Comparison of ENCODE assay signal across 35 mouse cellular contexts in the genomic region with DNA sequence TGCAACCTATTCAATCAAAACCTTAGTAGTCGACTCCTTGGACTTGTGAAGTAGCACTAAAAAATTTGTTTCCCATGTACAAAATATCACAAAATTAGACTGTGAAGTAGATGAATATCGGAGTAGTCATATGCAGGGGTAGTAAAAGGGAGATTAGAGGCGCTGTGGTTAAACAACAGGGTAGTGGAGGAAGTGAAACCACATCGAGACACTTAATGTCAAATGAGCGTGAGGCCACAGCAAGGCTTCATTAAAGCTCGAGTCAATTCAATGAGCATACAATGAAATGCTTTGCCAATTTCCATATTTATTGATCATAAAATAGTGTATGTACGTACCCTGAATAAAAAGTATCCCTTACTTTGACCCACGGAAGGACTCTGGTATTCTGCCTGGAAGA. TPM values are rescaled to one million over a fixed set of nuclear protein-coding genes. Genes with fewer than 3 reads are reported as not detected.
DNase-seq lines count a peak whose midpoint lies in the region; ATAC-seq lines count a peak whose summit lies in the region.
"Had no signal": no experiment of that assay in that cellular context is flagged by ENCODE, and none has a peak within 500 bp of the region (broad histone marks: within the 10 kb centered on the region; RNA-seq: fewer than 3 reads in every experiment).

No protein-coding gene starts in this region.

- no peaks in the 10 kb centered on the region for H3K36me3 ChIP-seq in megakaryocyte, embryonic 14.5 days (replicated peaks; ENCODE audit: low read length)
- H3K36me3 ChIP-seq: embryonic facial prominence, embryonic 12.5 days; heart, embryonic 10.5 days; hindbrain, embryonic 10.5 days; midbrain, embryonic 12.5 days; stomach, embryonic 15.5 days had no signal

- ATAC-seq in common myeloid progenitor, adult 5-6 weeks (replicated peaks; ENCODE audit: low read depth, poor library complexity, severe bottlenecking), result peak; percentile 90
- ATAC-seq: hindbrain, postnatal 0 days had no signal

- peak overlapping the region; percentile 57 for H3K4me3 ChIP-seq in megakaryocyte, embryonic 14.5 days (replicated peaks)
- H3K4me3 ChIP-seq: embryonic facial prominence, embryonic 12.5 days; gastrocnemius, adult 2 months; heart, embryonic 10.5 days; hindbrain, embryonic 10.5 days; midbrain, embryonic 12.5 days; stomach, embryonic 15.5 days had no signal

- H3K9me3 ChIP-seq in megakaryocyte, embryonic 14.5 days, result 0 out of 2 replicates have a peak, but pooled peaks cover 2% of the 10 kb centered on the region
- H3K9me3 ChIP-seq: embryonic facial prominence, embryonic 12.5 days; heart, embryonic 10.5 days; hindbrain, embryonic 10.5 days; midbrain, embryonic 12.5 days; stomach, embryonic 15.5 days had no signal

- intact Hi-C loops in left cerebral cortex, postnatal 14 days (cut with DNase I), result no loop called here

- H3K4me1 ChIP-seq in megakaryocyte, embryonic 14.5 days, result peaks cover 6% of the 10 kb centered on the region
- H3K4me1 ChIP-seq: embryonic facial prominence, embryonic 12.5 days; heart, embryonic 10.5 days; hindbrain, embryonic 10.5 days; midbrain, embryonic 12.5 days; stomach, embryonic 15.5 days had no signal

- H3K27me3 ChIP-seq in megakaryocyte, embryonic 14.5 days (replicated peaks), result peaks cover 16% of the 10 kb centered on the region
- H3K27me3 ChIP-seq: embryonic facial prominence, embryonic 12.5 days; midbrain, embryonic 12.5 days; stomach, embryonic 15.5 days had no signal

- peak; percentile 3 to 8 for DNase-seq in spleen, postnatal 36 days (ENCODE audit: low spot score in 2 of 2)
- no peak for DNase-seq in spleen, adult 12 weeks (ENCODE audit: low spot score)
- no peak for DNase-seq in cerebellum, postnatal 25 days
- DNase-seq in layer of hippocampus, adult 9-11 months, result no peak
- DNase-seq in right cerebral cortex, postnatal 14 days, result no peak
- DNase-seq in left cerebral cortex, postnatal 14 days (ENCODE audit: low spot score in 2 of 2), result no peak
- DNase-seq: adrenal gland, postnatal 25 days; cerebellum, adult 9-11 months; gastrocnemius, adult 2 months; kidney, adult 18-20 months; kidney, postnatal 4 days; right cerebral cortex, postnatal 25 days; thymus, postnatal 4 days had no signal

RNA-seq across cellular contexts. Expression of gene Pdcl2, which starts 6.1 kb away (rescaled TPM):
- not detected in 2 replicates for total RNA-seq in common myeloid progenitor, adult 5-6 weeks (2017)
- 0.30 TPM in 1 of 2 replicates, not detected in the other for polyA plus RNA-seq in megakaryocyte, embryonic 14.5 days (2012; ENCODE audit: insufficient read depth, low replicate concordance)
- total RNA-seq in left cerebral cortex, postnatal 14 days (2021), result not detected
- total RNA-seq: adrenal gland, postnatal 25 days; gastrocnemius, adult 2 months; gastrocnemius, postnatal 4 days; hindbrain, postnatal 0 days; layer of hippocampus, postnatal 10 days; left cerebral cortex, adult 8-10 months; liver, adult 2 months had no signal
- polyA plus RNA-seq: brain, embryonic 14.5 days; embryonic facial prominence, embryonic 12.5 days; forebrain, embryonic 11.5 days; heart, embryonic 10.5 days; heart, embryonic 16.5 days; hindbrain, embryonic 10.5 days; hindbrain, postnatal 0 days; kidney, embryonic 16.5 days; limb, embryonic 11.5 days; liver, adult 2 months; liver, embryonic 16.5 days; lung, embryonic 16.5 days; macrophage; midbrain, embryonic 12.5 days; neural tube, embryonic 11.5 days; spleen, adult 2 months; stomach, embryonic 15.5 days had no signal

RNA-seq across cellular contexts. Expression of gene Nmu, which starts 26.5 kb away (rescaled TPM):
- total RNA-seq in common myeloid progenitor, adult 5-6 weeks (2017), result not detected in 2 replicates
- polyA plus RNA-seq in megakaryocyte, embryonic 14.5 days (2012; ENCODE audit: insufficient read depth, low replicate concordance), result not detected in 2 replicates
- not detected for total RNA-seq in left cerebral cortex, postnatal 14 days (2021)
- total RNA-seq: adrenal gland, postnatal 25 days; gastrocnemius, adult 2 months; hindbrain, postnatal 0 days; layer of hippocampus, postnatal 10 days; left cerebral cortex, adult 8-10 months; liver, adult 2 months had no signal
- polyA plus RNA-seq: forebrain, embryonic 11.5 days; heart, embryonic 16.5 days; kidney, embryonic 16.5 days; liver, adult 2 months; liver, embryonic 16.5 days; macrophage; midbrain, embryonic 12.5 days; neural tube, embryonic 11.5 days; spleen, adult 2 months had no signal

RNA-seq across cellular contexts. Expression of gene Clock, which starts 32.5 kb away (rescaled TPM):
- total RNA-seq in common myeloid progenitor, adult 5-6 weeks (2017), result 11.0 and 13.9 TPM in 2 replicates
- 0.08 TPM in 1 of 2 replicates, not detected in the other for polyA plus RNA-seq in megakaryocyte, embryonic 14.5 days (2012; ENCODE audit: insufficient read depth, low replicate concordance)
- 10 to 100 TPM; 49.2 to 54.3 TPM for total RNA-seq in left cerebral cortex, postnatal 14 days (2021)

Comparison
In these comparisons a context has a peak if more than half of its experiments do, and no peak if none do; other contexts are left out.
1. DNase-seq: peak in spleen, postnatal 36 days (2 of 2); none in spleen, adult 12 weeks (single experiment), cerebellum, postnatal 25 days (0 of 2), layer of hippocampus, adult 9-11 months (single experiment), right cerebral cortex, postnatal 14 days (single experiment) and left cerebral cortex, postnatal 14 days (0 of 2).